Mouse (Mus musculus) bone marrow macrophage, adult 2 months (primary cell): ENCODE data around the gene Cntn2.

ENCODE experiments used
- CTCF ChIP-seq: IDR thresholded peaks from 2 replicates; pipeline ENCODE4 v1.5.1; 2012; ENCODE audit warnings: low read depth, mild to moderate bottlenecking, low read length, moderate library complexity
- POLR2A ChIP-seq: IDR thresholded peaks from 2 replicates; pipeline ENCODE4 v1.6.1; 2012; ENCODE audit warnings: mild to moderate bottlenecking, low read depth, low read length, borderline replicate concordance

DNA sequence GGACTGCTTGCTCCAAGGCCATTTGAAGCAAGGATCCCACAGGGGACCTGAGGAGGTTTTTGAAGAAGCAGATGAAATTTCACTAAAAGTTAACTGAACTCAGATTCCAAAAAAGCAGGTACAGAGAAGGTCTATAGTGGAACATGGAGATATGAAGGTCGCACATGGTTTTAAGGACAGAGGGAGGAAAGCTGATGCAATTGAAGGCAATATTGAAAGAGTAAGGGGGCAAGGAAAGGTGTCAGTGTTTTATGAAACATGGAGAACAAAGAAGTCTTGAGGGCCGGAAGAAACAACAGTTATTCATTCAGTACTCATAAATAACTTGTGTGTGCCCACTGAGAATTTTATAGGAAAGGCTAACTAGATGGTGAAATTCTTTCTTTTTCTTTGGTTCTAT, 61.4 kb downstream of the Cntn2 start:
- TF ChIP-seq CTCF (no peak), POLR2A (no peak)
